Mouse (Mus musculus) erythroblast, adult 5-6 weeks (primary cell): ENCODE results near the gene Adam17. TPM values are rescaled to one million over a fixed set of nuclear protein-coding genes. Genes with fewer than 3 reads are reported as not detected.

Source experiments
- ATAC-seq: replicated peaks from 2 replicates; pipeline ENCODE4 v1.8.0; 2016; ENCODE audit warnings: moderate number of reproducible peaks, mild to moderate bottlenecking, moderate TSS enrichment, inconsistent platforms; ENCODE audit not compliant: poor library complexity, low FRiP score, severe bottlenecking
- total RNA-seq, 2 experiments: library from RNA; stranded (forward) in 1 of 2; stranded (reverse) in 1 of 2; fragments of 150-400 nt in 1 of 2; fragments of 200-764, 138-1000 nt in 1 of 2; gene quantifications; 2 replicates each; pipeline versions ENCODE4 v1.2.3 to v1.2.4; 2015 to 2017; ENCODE audit warnings: low replicate concordance in 2 of 2

Adam17 gene
- total RNA-seq, 2 experiments from 2014 or later: 14.1 to 15.2 TPM

- ATAC-seq: no peak
Measured at GRCm38 (mm10) chr12:21274446-21274845, 99.0 kb downstream of the Adam17 start.

Other genes with a start within 250 kb of the Adam17 start
- gene Cpsf3, start 88.2 kb downstream of the Adam17 start, total RNA-seq (2015; ENCODE audit: low replicate concordance): 43.8 and 52.7 TPM in 2 replicates
- gene Cpsf3, start 88.2 kb downstream of the Adam17 start, total RNA-seq (2017; ENCODE audit: low replicate concordance): 11.8 and 19.7 TPM in 2 replicates
- gene Itgb1bp1, start 87.3 kb downstream of the Adam17 start, total RNA-seq (2015; ENCODE audit: low replicate concordance): 11.7 and 14.0 TPM in 2 replicates
- gene Itgb1bp1, start 87.3 kb downstream of the Adam17 start, total RNA-seq (2017; ENCODE audit: low replicate concordance): 6.8 and 12.7 TPM in 2 replicates
- gene Iah1, start 57.2 kb downstream of the Adam17 start, total RNA-seq (2015; ENCODE audit: low replicate concordance): 11.1 and 15.9 TPM in 2 replicates
- gene Iah1, start 57.2 kb downstream of the Adam17 start, total RNA-seq (2017; ENCODE audit: low replicate concordance): 5.4 and 7.3 TPM in 2 replicates
- gene Ywhaq, start 44.0 kb upstream of the Adam17 start, total RNA-seq (2015; ENCODE audit: low replicate concordance): 85.9 and 98.8 TPM in 2 replicates
- 39.9 and 44.0 TPM in 2 replicates for gene Ywhaq, start 44.0 kb upstream of the Adam17 start, total RNA-seq (2017; ENCODE audit: low replicate concordance)